Mouse (Mus musculus): ENCODE data around the gene Prim1. TPM values are rescaled to one million over a fixed set of nuclear protein-coding genes. Genes with fewer than 3 reads are reported as not detected.
A peak's percentile ranks its signal among the peaks of the same experiment; 100 is the strongest.

Prim1 gene
- total RNA-seq (2021) = 1 to 10 TPM in 1 of 2 experiments, under 1 TPM in 1; 0.71 to 1.1 TPM
- long read RNA-seq, experiment 1, partial matches to known transcripts = 0 of 2 reads
- long read RNA-seq, experiment 1, other reads (novel, unspliced or antisense) = 1 of 2 reads
- long read RNA-seq, experiment 2, partial matches to known transcripts = 0 of 3 reads
- long read RNA-seq, experiment 2, other reads (novel, unspliced or antisense) = 2 of 3 reads

- intact Hi-C loops (cut with DNase I) = loop anchor here (10.0 kb wide), 1 partner anchor 340 kb away; no protein-coding TSS in a partner anchor
- DNase-seq = peak; percentile 49 to 61
Measured at GRCm38 (mm10) chr10:128015068-128015934, at the start of gene Prim1. Prim1 (plus strand) TSS chr10:128015168.

- intact Hi-C loops (cut with DNase I) = no loop called here
- DNase-seq = no peak
Measured at GRCm38 (mm10) chr10:127966506-127966905, 48.5 kb upstream of the Prim1 start.

- DNase-seq = no peak
- intact Hi-C loops (cut with DNase I) = no loop called here
Measured at GRCm38 (mm10) chr10:127969820-127970219, 45.1 kb upstream of the Prim1 start.

GRCm38 (mm10) chr10:127970359-127970831 lies 44.6 kb upstream of the Prim1 start:
- intact Hi-C loops (cut with DNase I) = no loop called here
- DNase-seq = no peak

- no peak for DNase-seq
- intact Hi-C loops (cut with DNase I) = no loop called here
Measured at GRCm38 (mm10) chr10:127971135-127971534, 43.8 kb upstream of the Prim1 start.

GRCm38 (mm10) chr10:127974062-127974461 lies 40.9 kb upstream of the Prim1 start:
- intact Hi-C loops (cut with DNase I) = no loop called here
- DNase-seq = no peak

GRCm38 (mm10) chr10:127975503-127975902 lies 39.5 kb upstream of the Prim1 start:
- intact Hi-C loops (cut with DNase I) = no loop called here
- DNase-seq = no peak

- intact Hi-C loops (cut with DNase I) = no loop called here
- DNase-seq = no peak
Measured at GRCm38 (mm10) chr10:127984650-127985049, 30.3 kb upstream of the Prim1 start.

GRCm38 (mm10) chr10:127985601-127986000 lies 29.4 kb upstream of the Prim1 start:
- intact Hi-C loops (cut with DNase I) = no loop called here
- no peak for DNase-seq

GRCm38 (mm10) chr10:127996690-127997089 lies 18.3 kb upstream of the Prim1 start:
- no peak for DNase-seq
- intact Hi-C loops (cut with DNase I) = no loop called here

- intact Hi-C loops (cut with DNase I) = no loop called here
- no peak for DNase-seq
Measured at GRCm38 (mm10) chr10:127998260-127998659, 16.7 kb upstream of the Prim1 start.

- intact Hi-C loops (cut with DNase I) = loop anchor here (10.0 kb wide), 1 partner anchor 269 kb away; the partner anchor contains the start of gene Zbtb39
- no peak for DNase-seq
Measured at GRCm38 (mm10) chr10:128003281-128003801, 11.6 kb upstream of the Prim1 start.

GRCm38 (mm10) chr10:128004918-128005317 lies 10.1 kb upstream of the Prim1 start:
- intact Hi-C loops (cut with DNase I) = loop anchor here (10.0 kb wide), 1 partner anchor 270 kb away; the partner anchor contains the start of gene Zbtb39
- no peak for DNase-seq

- no peak for DNase-seq
- intact Hi-C loops (cut with DNase I) = loop anchor here (10.0 kb wide), 1 partner anchor 271 kb away; the partner anchor contains the start of gene Zbtb39
Measured at GRCm38 (mm10) chr10:128005479-128005878, 9.5 kb upstream of the Prim1 start.

GRCm38 (mm10) chr10:128007446-128007845 lies 7.5 kb upstream of the Prim1 start, which contains the start of gene Hsd17b6:
Hsd17b6 (minus strand) TSS chr10:128007611.
- no peak for DNase-seq

GRCm38 (mm10) chr10:128008207-128008889 lies 6.6 kb upstream of the Prim1 start:
- DNase-seq = peak; percentile 38 to 44
- intact Hi-C loops (cut with DNase I) = loop anchor here (10.0 kb wide), 1 partner anchor 274 kb away; the partner anchor contains the start of gene Zbtb39

More at GRCm38 (mm10) chr10:128007446-128007845, 7.5 kb upstream of the Prim1 start, which contains the start of gene Hsd17b6:
- intact Hi-C loops (cut with DNase I) = loop anchor here (2.0 to 10.0 kb wide), 2 partner anchors 51 to 273 kb away; partner anchors contain the start of gene Zbtb39

- intact Hi-C loops (cut with DNase I) = loop anchor here (10.0 kb wide), 2 partner anchors 275 to 335 kb away; partner anchors contain the start of gene Zbtb39
Measured at GRCm38 (mm10) chr10:128009735-128010134, 5.2 kb upstream of the Prim1 start.

GRCm38 (mm10) chr10:128022196-128022595 lies 7.2 kb downstream of the Prim1 start:
- DNase-seq = no peak
- intact Hi-C loops (cut with DNase I) = no loop called here

More at GRCm38 (mm10) chr10:128009735-128010134, 5.2 kb upstream of the Prim1 start:
- no peak for DNase-seq

GRCm38 (mm10) chr10:128023496-128023895 lies 8.5 kb downstream of the Prim1 start:
- intact Hi-C loops (cut with DNase I) = no loop called here
- DNase-seq = no peak

- no peak for DNase-seq
- intact Hi-C loops (cut with DNase I) = no loop called here
Measured at GRCm38 (mm10) chr10:128029931-128030330, 15.0 kb downstream of the Prim1 start.
